Mouse (Mus musculus) adrenal gland, postnatal 14 days (tissue): ENCODE results near the gene Tmcc3. TPM values are rescaled to one million over a fixed set of nuclear protein-coding genes. Genes with fewer than 3 reads are reported as not detected.
"Not testable (repeated sequence)": the region's sequence is repeated elsewhere in the genome, so short reads cannot be mapped to it uniquely, and the experiment has no call there.

Source experiments
- DNase-seq: peaks from one replicate; pipeline ENCODE4 v3.0.0; 2021; ENCODE audit warnings: mixed read lengths
- total RNA-seq: library from RNA; stranded (reverse); gene quantifications from 2 replicates; pipeline ENCODE4 v1.2.3, GENCODE M21; 2021

Tmcc3 gene
- total RNA-seq, 1 experiment from 2014 or later, result 29.1 TPM

GRCm38 (mm10) chr10:94514506-94515178 lies 202.9 kb downstream of the Tmcc3 start:
- peak; percentile 81 for DNase-seq

GRCm38 (mm10) chr10:94515179-94515545 lies 203.4 kb downstream of the Tmcc3 start:
- peak; percentile 86 for DNase-seq

- no peak for DNase-seq
These were observed 203.8 kb downstream of the Tmcc3 start for GRCm38 (mm10) chr10:94515583-94515982.

DNA sequence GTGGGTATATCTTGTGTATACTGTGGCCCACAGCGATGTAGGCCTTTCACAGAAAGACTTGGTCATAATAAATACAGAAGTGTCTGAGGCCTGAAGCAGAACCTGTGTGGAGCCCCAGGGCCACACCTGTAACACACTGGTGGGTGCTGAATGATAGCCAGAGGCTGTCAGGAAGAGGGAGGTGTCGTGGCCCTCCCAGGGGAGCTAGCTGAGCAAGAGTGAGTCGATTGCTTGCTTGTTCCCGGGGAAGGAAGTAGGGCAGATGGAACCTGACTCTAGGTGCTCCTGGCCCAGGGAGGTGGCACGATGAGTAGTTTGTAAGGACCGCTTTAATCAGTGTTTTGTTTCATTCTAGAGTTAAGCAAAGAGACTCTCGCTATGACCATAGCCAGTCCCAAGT lies 208.1 kb downstream of the Tmcc3 start:
- no peak for DNase-seq

- DNase-seq, result peak; percentile 30
These were observed 208.8 kb downstream of the Tmcc3 start for GRCm38 (mm10) chr10:94520306-94521106.

GRCm38 (mm10) chr10:94521107-94521401 lies 209.3 kb downstream of the Tmcc3 start:
- no peak for DNase-seq

DNA sequence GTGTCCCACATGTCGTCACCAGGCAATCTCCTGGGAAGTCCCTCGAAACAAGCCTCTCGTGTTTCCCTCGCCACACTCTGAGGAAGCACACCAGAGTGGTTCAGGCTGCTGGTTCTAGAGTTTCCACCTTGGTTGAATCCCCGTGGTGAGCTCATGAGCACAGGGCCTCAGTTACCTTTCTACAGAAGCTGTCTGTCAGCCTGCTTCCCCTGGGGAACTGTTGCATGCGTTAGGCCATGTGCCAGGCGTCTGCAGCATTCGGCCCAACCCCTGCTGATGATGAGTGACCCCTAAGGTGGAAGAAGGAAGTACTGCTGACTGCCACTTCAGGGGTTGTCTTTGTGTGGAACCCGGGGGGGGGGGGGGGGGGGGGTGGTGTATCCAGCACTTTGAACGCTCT lies 210.0 kb downstream of the Tmcc3 start:
- DNase-seq, result peak; percentile 32

- no peak for DNase-seq
These were observed 211.5 kb downstream of the Tmcc3 start for GRCm38 (mm10) chr10:94523297-94523696.

GRCm38 (mm10) chr10:94523711-94524156 lies 212.0 kb downstream of the Tmcc3 start:
- peak; percentile 84 for DNase-seq

- DNase-seq, result no peak
These were observed 213.2 kb downstream of the Tmcc3 start for GRCm38 (mm10) chr10:94524966-94525365.

DNA sequence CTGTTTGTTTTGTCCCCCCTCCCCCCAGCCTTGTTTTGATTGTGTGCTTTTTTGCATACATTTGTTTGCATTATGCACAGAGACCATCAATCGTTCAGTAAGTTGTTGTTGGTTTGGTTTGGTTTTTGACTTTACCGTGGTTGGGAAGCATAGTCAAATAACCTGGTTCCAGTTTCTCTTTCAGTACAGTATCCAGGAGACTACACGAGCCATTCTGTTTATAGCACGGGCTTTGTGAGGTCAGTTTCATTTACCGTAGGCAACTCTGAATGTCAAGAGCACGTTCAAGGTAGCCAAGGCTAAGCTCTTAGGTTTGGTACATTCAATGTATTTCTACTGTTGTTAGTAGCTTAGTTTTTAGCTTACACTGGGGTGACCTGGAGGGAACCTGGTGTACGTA lies 214.0 kb downstream of the Tmcc3 start:
- DNase-seq, result no peak

- DNase-seq, result no peak
These were observed 215.1 kb downstream of the Tmcc3 start for GRCm38 (mm10) chr10:94526834-94527233.

- DNase-seq, result no peak
These were observed 215.5 kb downstream of the Tmcc3 start for GRCm38 (mm10) chr10:94527248-94527647.

- DNase-seq, result no peak
These were observed 218.3 kb downstream of the Tmcc3 start for GRCm38 (mm10) chr10:94530079-94530478.

GRCm38 (mm10) chr10:94531482-94531881 lies 219.7 kb downstream of the Tmcc3 start:
- DNase-seq, result no peak

GRCm38 (mm10) chr10:94533081-94533724 lies 221.5 kb downstream of the Tmcc3 start:
- DNase-seq, result no peak

- DNase-seq, result not testable (repeated sequence)
These were observed 226.9 kb downstream of the Tmcc3 start for GRCm38 (mm10) chr10:94538623-94539022.

- DNase-seq, result no peak
These were observed 228.5 kb downstream of the Tmcc3 start for GRCm38 (mm10) chr10:94540241-94540640.

DNA sequence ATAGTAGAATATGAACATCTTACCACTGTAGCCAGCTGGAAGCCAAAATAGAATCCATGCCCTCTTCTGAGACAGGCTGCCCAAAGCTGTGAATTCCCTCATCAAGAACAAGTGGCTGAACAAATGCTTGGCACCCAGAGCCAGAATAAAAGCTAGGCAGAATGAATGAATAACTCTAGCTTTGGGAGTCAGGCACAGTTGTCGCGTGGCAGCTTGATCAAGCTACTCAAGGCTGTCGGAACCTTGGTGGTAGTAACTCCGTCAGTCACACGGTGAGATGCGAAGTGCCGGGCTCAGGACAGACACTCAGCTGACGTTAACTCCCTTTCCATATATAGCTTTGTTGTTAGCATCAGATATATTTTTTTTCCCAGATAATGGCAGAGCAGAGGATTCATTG lies 232.2 kb downstream of the Tmcc3 start:
- DNase-seq, result no peak

DNA sequence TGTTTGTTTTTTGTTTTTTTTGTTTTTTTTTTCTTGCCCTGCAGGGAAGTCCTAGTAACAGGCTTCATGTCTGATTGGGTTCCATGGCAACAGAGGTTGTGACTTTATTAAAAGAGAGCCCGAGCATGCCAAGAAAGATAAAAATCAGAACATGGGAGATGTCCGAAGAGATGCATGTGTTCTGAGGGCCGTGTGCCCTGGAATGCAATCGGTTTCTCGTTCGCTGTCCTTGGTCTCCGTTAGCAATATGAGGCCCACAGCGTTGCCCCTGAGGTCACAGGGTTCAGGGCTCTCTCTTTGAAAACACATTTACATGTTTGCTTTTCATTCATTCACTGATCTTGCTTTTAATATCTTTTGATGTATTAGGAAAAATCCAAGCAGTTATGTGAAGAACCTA lies 233.1 kb downstream of the Tmcc3 start:
- no peak for DNase-seq

GRCm38 (mm10) chr10:94545259-94546019 lies 233.7 kb downstream of the Tmcc3 start:
- peak; percentile 67 for DNase-seq

DNA sequence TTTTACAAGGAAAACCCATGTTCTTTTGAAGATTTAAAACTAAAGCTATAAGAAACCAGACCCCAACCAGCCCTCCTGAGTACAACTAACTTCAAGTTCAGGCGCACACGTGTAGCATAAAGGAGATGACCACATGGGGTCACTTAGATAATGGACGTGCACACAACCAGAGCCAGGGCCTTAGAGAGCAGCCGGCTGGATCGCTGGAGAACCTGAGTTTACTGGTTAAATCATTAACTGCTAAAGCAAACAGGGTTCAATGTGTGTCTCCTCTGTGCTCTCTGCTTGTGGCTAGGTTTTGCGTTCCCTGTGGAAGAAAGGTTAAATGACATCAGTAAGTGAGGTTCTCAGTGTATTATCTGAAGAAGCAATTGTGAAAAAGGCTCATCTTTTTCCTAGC lies 234.9 kb downstream of the Tmcc3 start:
- no peak for DNase-seq
